11 mouse cellular contexts compared by ENCODE assay signal in genomic region chr1:36559256-36559655, GRCm38 (mm10). TPM values are rescaled to one million over a fixed set of nuclear protein-coding genes. Genes with fewer than 3 reads are reported as not detected.
DNase-seq lines count a peak whose midpoint lies in the region; ATAC-seq and TF ChIP-seq lines count a peak whose summit lies in the region.
"Had no signal": no experiment of that assay in that cellular context is flagged by ENCODE, and none has a peak within 500 bp of the region (broad histone marks: within the 10 kb centered on the region; RNA-seq: fewer than 3 reads in every experiment).

No protein-coding gene starts in this region.

- 5% methylated on average over 4 of the region's 4 CpGs for WGBS in heart, embryonic 10.5 days
- 20% methylated on average over 4 of the region's 4 CpGs for WGBS in heart, postnatal 0 days
- WGBS in midbrain, embryonic 11.5 days: 1% methylated on average over 4 of the region's 4 CpGs

- H3K27me3 ChIP-seq in heart, embryonic 10.5 days (ENCODE audit: insufficient read depth, poor library complexity, severe bottlenecking): 0 out of 2 replicates have a peak, but pooled peaks cover 6% of the 10 kb centered on the region
- no peaks in the 10 kb centered on the region for H3K27me3 ChIP-seq in heart, postnatal 0 days (ENCODE audit: control insufficient read depth, insufficient read depth, low read length)
- H3K27me3 ChIP-seq in midbrain, embryonic 11.5 days (ENCODE audit: control insufficient read depth, insufficient read depth, low read length): no peaks in the 10 kb centered on the region

- peak; percentile 21; the same call in 1 of the 2 replicates for TF ChIP-seq CTCF in heart, postnatal 0 days (IDR thresholded peaks at IDR 0.05; ENCODE audit: low read depth)

- peak overlapping the region; percentile 83 for H3K9ac ChIP-seq in heart, postnatal 0 days (replicated peaks; ENCODE audit: low read depth, low read length)
- H3K9ac ChIP-seq in midbrain, embryonic 11.5 days (ENCODE audit: low read length): peak overlapping the region; percentile 97; the same call in 1 of the 2 replicates

- peaks cover 80% of the 10 kb centered on the region for H3K4me1 ChIP-seq in heart, embryonic 10.5 days
- H3K4me1 ChIP-seq in brown adipose tissue, adult 24 weeks (ENCODE audit: control insufficient read depth, insufficient read depth, insufficient read length, low read length): peaks cover 38% of the 10 kb centered on the region
- peaks cover 29% of the 10 kb centered on the region; the same call in 1 of the 2 replicates for H3K4me1 ChIP-seq in heart, postnatal 0 days (ENCODE audit: control insufficient read depth, insufficient read depth)
- H3K4me1 ChIP-seq in midbrain, embryonic 11.5 days (ENCODE audit: control insufficient read depth, insufficient read depth, low read length): peaks cover 28% of the 10 kb centered on the region

- H3K4me3 ChIP-seq in heart, embryonic 10.5 days: peak overlapping the region; percentile 90
- H3K4me3 ChIP-seq in brown adipose tissue, adult 24 weeks (ENCODE audit: insufficient read depth, low read depth, low read length): peak overlapping the region; percentile 94
- H3K4me3 ChIP-seq in heart, postnatal 0 days (ENCODE audit: low read depth, low read length): 0 out of 2 replicates have a peak overlapping the region, but pooled peaks have one; percentile 83
- no peak overlapping the region for H3K4me3 ChIP-seq in midbrain, embryonic 11.5 days (ENCODE audit: low read depth, low read length)

- no peaks in the 10 kb centered on the region for H3K9me3 ChIP-seq in heart, embryonic 10.5 days
- H3K9me3 ChIP-seq in heart, postnatal 0 days (replicated peaks; ENCODE audit: control insufficient read depth, low read length): no peaks in the 10 kb centered on the region
- no peaks in the 10 kb centered on the region for H3K9me3 ChIP-seq in midbrain, embryonic 11.5 days (ENCODE audit: control insufficient read depth, low read length)
- H3K9me3 ChIP-seq: megakaryocyte, embryonic 14.5 days had no signal

- H3K36me3 ChIP-seq in heart, embryonic 10.5 days: peaks cover 8% of the 10 kb centered on the region
- peaks cover 6% of the 10 kb centered on the region for H3K36me3 ChIP-seq in heart, postnatal 0 days (replicated peaks; ENCODE audit: control insufficient read depth, insufficient read depth, low read length)
- H3K36me3 ChIP-seq in midbrain, embryonic 11.5 days (ENCODE audit: control insufficient read depth, insufficient read depth, low read length): peaks cover 4% of the 10 kb centered on the region; the same call in 1 of the 2 replicates

- H3K27ac ChIP-seq in heart, embryonic 10.5 days: peak overlapping the region; percentile 98
- peak overlapping the region; percentile 96 for H3K27ac ChIP-seq in brown adipose tissue, adult 24 weeks (replicated peaks; ENCODE audit: low read depth, low read length)
- H3K27ac ChIP-seq in heart, postnatal 0 days (ENCODE audit: low read depth): peak overlapping the region; percentile 95
- no peak overlapping the region for H3K27ac ChIP-seq in midbrain, embryonic 11.5 days (ENCODE audit: low read depth, low read length)

- no peak for TF ChIP-seq EP300 in heart, postnatal 0 days (IDR thresholded peaks at IDR 0.05; ENCODE audit: low read depth)

- H3K4me2 ChIP-seq in heart, postnatal 0 days (ENCODE audit: low read depth, low read length): peak overlapping the region; percentile 90
- peak overlapping the region; percentile 99 for H3K4me2 ChIP-seq in midbrain, embryonic 11.5 days

- ATAC-seq in heart, postnatal 0 days (ENCODE audit: insufficient read depth, low read depth): no peak
- no peak for ATAC-seq in midbrain, embryonic 11.5 days (ENCODE audit: low FRiP score)

- no peak for DNase-seq in heart, embryonic 10.5 days (ENCODE audit: low spot score)
- DNase-seq in heart, adult 8-10 months (ENCODE audit: low spot score): no peak
- peak; percentile 62 for DNase-seq in heart, postnatal 0 days (ENCODE audit: low spot score)
- no peak for DNase-seq in midbrain, embryonic 11.5 days (ENCODE audit: low spot score, missing footprints)
- DNase-seq in Muller cell, postnatal 12 days (ENCODE audit: inconsistent ontology term): no peak
- no peak for DNase-seq in thymus, postnatal 36 days
- DNase-seq in right cerebral cortex, postnatal 36 days (ENCODE audit: low spot score in 2 of 2): no peak

RNA-seq across cellular contexts. Expression of gene Sema4c, which starts 1.1 kb away (rescaled TPM):
- 12.2 and 15.2 TPM in 2 replicates for polyA plus RNA-seq in heart, embryonic 10.5 days (2016; fragmentation: Nextera tagmentation; extraction: Ambion mirVana)
- 10 to 100 TPM; 10.8 to 13.4 (median 11.2) TPM for total RNA-seq in heart, adult 8-10 months (2022)
- polyA plus RNA-seq in brown adipose tissue, adult 24 weeks (2012; ENCODE audit: insufficient read depth, insufficient read length, missing spikeins): 4.1 and 6.7 TPM in 2 replicates
- total RNA-seq in heart, postnatal 0 days (2014; rRNA removed; ENCODE audit: low replicate concordance): 11.9 and 13.2 TPM in 2 replicates
- polyA plus RNA-seq in heart, postnatal 0 days (2015; fragmentation: Nextera tagmentation; extraction: Ambion mirVana): 5.7 and 6.1 TPM in 2 replicates
- 3.1 and 3.4 TPM in 2 replicates for polyA plus RNA-seq in midbrain, embryonic 11.5 days (2014; fragmentation: Nextera tagmentation; extraction: Ambion mirVana)

RNA-seq across cellular contexts. Expression of gene Ankrd39, which starts 12.0 kb away (rescaled TPM):
- polyA plus RNA-seq in heart, embryonic 10.5 days (2016; fragmentation: Nextera tagmentation; extraction: Ambion mirVana): 23.9 and 24.5 TPM in 2 replicates
- 1 to 10 TPM; 5.4 to 8.2 (median 7.1) TPM for total RNA-seq in heart, adult 8-10 months (2022)
- 5.0 and 8.4 TPM in 2 replicates for polyA plus RNA-seq in brown adipose tissue, adult 24 weeks (2012; ENCODE audit: insufficient read depth, insufficient read length, missing spikeins)
- total RNA-seq in heart, postnatal 0 days (2014; rRNA removed; ENCODE audit: low replicate concordance): 32.7 and 34.9 TPM in 2 replicates
- polyA plus RNA-seq in heart, postnatal 0 days (2015; fragmentation: Nextera tagmentation; extraction: Ambion mirVana): 26.6 and 29.0 TPM in 2 replicates
- 12.3 and 14.0 TPM in 2 replicates for polyA plus RNA-seq in midbrain, embryonic 11.5 days (2014; fragmentation: Nextera tagmentation; extraction: Ambion mirVana)

RNA-seq across cellular contexts. Expression of gene Gm42417, which starts 20.0 kb away (rescaled TPM):
- 0.20 and 1.0 TPM in 2 replicates for polyA plus RNA-seq in heart, embryonic 10.5 days (2016; fragmentation: Nextera tagmentation; extraction: Ambion mirVana)
- 100 to 1,000 TPM; 132 to 332 (median 244) TPM for total RNA-seq in heart, adult 8-10 months (2022)
- 4.1 and 7.8 TPM in 2 replicates for polyA plus RNA-seq in brown adipose tissue, adult 24 weeks (2012; ENCODE audit: insufficient read depth, insufficient read length, missing spikeins)
- total RNA-seq in heart, postnatal 0 days (2014; rRNA removed; ENCODE audit: low replicate concordance): not detected in 2 replicates
- polyA plus RNA-seq in heart, postnatal 0 days (2015; fragmentation: Nextera tagmentation; extraction: Ambion mirVana): 1.2 TPM in 1 of 2 replicates, not detected in the other
- not detected in 2 replicates for polyA plus RNA-seq in midbrain, embryonic 11.5 days (2014; fragmentation: Nextera tagmentation; extraction: Ambion mirVana)
- polyA plus RNA-seq: large intestine, adult 2 months; spleen, adult 2 months had no signal

RNA-seq across cellular contexts. Expression of gene Ankrd23, which starts 22.6 kb away (rescaled TPM):
- polyA plus RNA-seq in heart, embryonic 10.5 days (2016; fragmentation: Nextera tagmentation; extraction: Ambion mirVana): 16.7 and 19.0 TPM in 2 replicates
- 100 to 1,000 TPM; 251 to 540 (median 405) TPM for total RNA-seq in heart, adult 8-10 months (2022)
- 17.9 and 25.2 TPM in 2 replicates for polyA plus RNA-seq in brown adipose tissue, adult 24 weeks (2012; ENCODE audit: insufficient read depth, insufficient read length, missing spikeins)
- 62.2 and 93.8 TPM in 2 replicates for total RNA-seq in heart, postnatal 0 days (2014; rRNA removed; ENCODE audit: low replicate concordance)
- 26.7 and 34.2 TPM in 2 replicates for polyA plus RNA-seq in heart, postnatal 0 days (2015; fragmentation: Nextera tagmentation; extraction: Ambion mirVana)
- polyA plus RNA-seq in midbrain, embryonic 11.5 days (2014; fragmentation: Nextera tagmentation; extraction: Ambion mirVana): 6.0 TPM in 2 replicates

RNA-seq across cellular contexts. Expression of gene Cnnm3, which starts 47.6 kb away (rescaled TPM):
- polyA plus RNA-seq in heart, embryonic 10.5 days (2016; fragmentation: Nextera tagmentation; extraction: Ambion mirVana): 1.5 and 2.5 TPM in 2 replicates
- total RNA-seq in heart, adult 8-10 months (2022): 10 to 100 TPM in 3 of 4 experiments, 1 to 10 TPM in 1; 8.6 to 16.3 (median 11.7) TPM
- polyA plus RNA-seq in brown adipose tissue, adult 24 weeks (2012; ENCODE audit: insufficient read depth, insufficient read length, missing spikeins): 7.2 and 7.3 TPM in 2 replicates
- 10.2 and 21.4 TPM in 2 replicates for total RNA-seq in heart, postnatal 0 days (2014; rRNA removed; ENCODE audit: low replicate concordance)
- polyA plus RNA-seq in heart, postnatal 0 days (2015; fragmentation: Nextera tagmentation; extraction: Ambion mirVana): 2.0 and 2.2 TPM in 2 replicates
- polyA plus RNA-seq in midbrain, embryonic 11.5 days (2014; fragmentation: Nextera tagmentation; extraction: Ambion mirVana): 3.7 and 4.3 TPM in 2 replicates
